Mouse (Mus musculus) kidney, adult 8-10 months (tissue): ENCODE measurements around the gene Safb.

Experiments
- DNase-seq, 2 experiments: peaks; one replicate each; pipeline ENCODE4 v3.0.0; 2022

The Safb gene

GRCm38 (mm10) chr17:56561866-56562265, 22.8 kb upstream of the Safb start:
- DNase-seq, result no peak

- no peak for DNase-seq
Observed at GRCm38 (mm10) chr17:56566293-56566692, 18.3 kb upstream of the Safb start.

- no peak for DNase-seq
Observed at GRCm38 (mm10) chr17:56566918-56567317, 17.7 kb upstream of the Safb start.

- DNase-seq, result no peak
Observed at GRCm38 (mm10) chr17:56567370-56567769, 17.3 kb upstream of the Safb start.

- DNase-seq, result no peak
Observed at GRCm38 (mm10) chr17:56570287-56570686, 14.3 kb upstream of the Safb start.

GRCm38 (mm10) chr17:56572154-56572553, 12.5 kb upstream of the Safb start:
- peak in 1 of 2 experiments; percentile 23 for DNase-seq

- no peak for DNase-seq
Observed at GRCm38 (mm10) chr17:56572939-56573338, 11.7 kb upstream of the Safb start.

- no peak for DNase-seq
Observed at GRCm38 (mm10) chr17:56583071-56583470, 1.6 kb upstream of the Safb start.

GRCm38 (mm10) chr17:56583611-56584256, 891 bp upstream of the Safb start:
- DNase-seq, result peak; percentile 38 to 51

GRCm38 (mm10) chr17:56585171-56585821, 671 bp downstream of the Safb start:
- DNase-seq, result peak in 1 of 2 experiments; percentile 54

- no peak for DNase-seq
Observed at GRCm38 (mm10) chr17:56587773-56588172, 3.1 kb downstream of the Safb start.

- DNase-seq, result no peak
Observed at GRCm38 (mm10) chr17:56588921-56589320, 4.3 kb downstream of the Safb start.

GRCm38 (mm10) chr17:56592553-56592952, 7.9 kb downstream of the Safb start:
- DNase-seq, result no peak

- DNase-seq, result no peak
Observed at GRCm38 (mm10) chr17:56593527-56594271, 9.1 kb downstream of the Safb start.

GRCm38 (mm10) chr17:56603186-56604069, 18.8 kb downstream of the Safb start:
- DNase-seq, result no peak

- DNase-seq, result no peak
Observed at GRCm38 (mm10) chr17:56604070-56604380, 19.4 kb downstream of the Safb start.

- no peak for DNase-seq
Observed at GRCm38 (mm10) chr17:56604422-56604821, 19.8 kb downstream of the Safb start.

- no peak for DNase-seq
Observed at GRCm38 (mm10) chr17:56605431-56605830, 20.8 kb downstream of the Safb start.

- DNase-seq, result no peak
Observed at GRCm38 (mm10) chr17:56607521-56608062, 23.0 kb downstream of the Safb start.

- DNase-seq, result no peak
Observed at GRCm38 (mm10) chr17:56608699-56609098, 24.1 kb downstream of the Safb start.

- peak; percentile 98 for DNase-seq
Observed at GRCm38 (mm10) chr17:56609452-56610171, 25.0 kb downstream of the Safb start, which contains the start of gene 2410015M20Rik. 2410015M20Rik (minus strand) TSS chr17:56609771.

- no peak for DNase-seq
Observed at GRCm38 (mm10) chr17:56611323-56611722, 26.7 kb downstream of the Safb start.
